Mouse (Mus musculus) embryonic fibroblast, embryonic 13.5 days (primary cell): Measurements from ENCODE around the gene Ccm2. TPM values are rescaled to one million over a fixed set of nuclear protein-coding genes. Genes with fewer than 3 reads are reported as not detected.

Source experiments
- H3K27ac ChIP-seq: 2 replicates; pipeline ENCODE4 v1.5.1; 2012; ENCODE audit warnings: low read length, control low read depth, inconsistent platforms; ENCODE audit not compliant: insufficient read depth
- H3K4me1 ChIP-seq: 2 replicates; pipeline ENCODE4 v1.6.1; 2011; ENCODE audit warnings: low read length; ENCODE audit not compliant: control insufficient read depth, insufficient read depth
- H3K4me3 ChIP-seq: 2 replicates; pipeline ENCODE4 v1.5.1; 2011; ENCODE audit warnings: mild to moderate bottlenecking, control low read depth, low read length; ENCODE audit not compliant: insufficient read depth
- CTCF ChIP-seq: IDR thresholded peaks from 2 replicates; pipeline ENCODE4 v1.5.1; 2011; ENCODE audit warnings: mild to moderate bottlenecking, control low read depth, low read length, moderate library complexity, borderline replicate concordance; ENCODE audit not compliant: insufficient read depth
- POLR2A ChIP-seq: IDR thresholded peaks from 2 replicates; pipeline ENCODE4 v1.6.1; 2011; ENCODE audit warnings: low read depth, mild to moderate bottlenecking, control low read depth, low read length, moderate library complexity
- polyA plus RNA-seq: library from polyadenylated mRNA; stranded (reverse); fragments of >200 nt; gene quantifications from 2 replicates; pipeline ENCODE4 v1.2.4, GENCODE M21; 2011; ENCODE audit warnings: low read depth; ENCODE audit not compliant: missing spikeins, insufficient read length

The Ccm2 gene
- polyA plus RNA-seq, 1 experiment, result 90.2 TPM

GRCm38 (mm10) chr11:6528186-6529006, 18.3 kb upstream of the Ccm2 start:
- Histone ChIP-seq H3K4me3 (peak overlapping the region; percentile 90), H3K27ac (peak overlapping the region; percentile 99), H3K4me1 (peaks cover 6% of the 10 kb centered on the region)
- TF ChIP-seq POLR2A (peak; percentile 98), CTCF (peak; percentile 51; the same call in 1 of the 2 replicates)

- no peak overlapping the region for H3K27ac ChIP-seq
- TF ChIP-seq CTCF (no peak), POLR2A (no peak)
- no peak overlapping the region for H3K4me3 ChIP-seq
- H3K4me1 ChIP-seq, result peaks cover 6% of the 10 kb centered on the region
These were observed 16.7 kb upstream of the Ccm2 start for GRCm38 (mm10) chr11:6529961-6530360.

- no peak overlapping the region for H3K27ac ChIP-seq
- no peak for TF ChIP-seq POLR2A
- no peak for TF ChIP-seq CTCF
- H3K4me3 ChIP-seq, result no peak overlapping the region
- H3K4me1 ChIP-seq, result peaks cover 6% of the 10 kb centered on the region
These were observed 15.9 kb upstream of the Ccm2 start for GRCm38 (mm10) chr11:6530746-6531145.

GRCm38 (mm10) chr11:6544683-6545082, 2.0 kb upstream of the Ccm2 start:
- H3K4me1 ChIP-seq, result no peaks in the 10 kb centered on the region; the same call in 1 of the 2 replicates
- no peak overlapping the region for H3K27ac ChIP-seq
- TF ChIP-seq CTCF, result no peak
- no peak for TF ChIP-seq POLR2A
- no peak overlapping the region for H3K4me3 ChIP-seq

- Histone ChIP-seq H3K27ac (no peak overlapping the region), H3K4me3 (no peak overlapping the region), H3K4me1 (no peaks in the 10 kb centered on the region; the same call in 1 of the 2 replicates)
- TF ChIP-seq CTCF, result no peak
- no peak for TF ChIP-seq POLR2A
These were observed 1.4 kb upstream of the Ccm2 start for GRCm38 (mm10) chr11:6545186-6545856.

GRCm38 (mm10) chr11:6545857-6546192, 862 bp upstream of the Ccm2 start:
- Histone ChIP-seq H3K4me3 (peak overlapping the region; percentile 12), H3K4me1 (no peaks in the 10 kb centered on the region; the same call in 1 of the 2 replicates), H3K27ac (peak overlapping the region; percentile 55)
- TF ChIP-seq CTCF (no peak), POLR2A (no peak)

GRCm38 (mm10) chr11:6547037-6547680, 472 bp downstream of the Ccm2 start:
- H3K4me1 ChIP-seq, result no peaks in the 10 kb centered on the region; the same call in 1 of the 2 replicates
- peak overlapping the region; percentile 85 for H3K4me3 ChIP-seq
- peak overlapping the region; percentile 84 for H3K27ac ChIP-seq
- TF ChIP-seq CTCF, result no peak
- peak; percentile 40 for TF ChIP-seq POLR2A

- Histone ChIP-seq H3K4me1 (no peaks in the 10 kb centered on the region; the same call in 1 of the 2 replicates), H3K4me3 (peak overlapping the region; percentile 85), H3K27ac (peak overlapping the region; percentile 84; the same call in 1 of the 2 replicates)
- no peak for TF ChIP-seq CTCF
- no peak for TF ChIP-seq POLR2A
These were observed 1.1 kb downstream of the Ccm2 start for GRCm38 (mm10) chr11:6547696-6548325.

- Histone ChIP-seq H3K27ac (no peak overlapping the region), H3K4me3 (no peak overlapping the region), H3K4me1 (no peaks in the 10 kb centered on the region; the same call in 1 of the 2 replicates)
- TF ChIP-seq POLR2A (no peak), CTCF (no peak)
These were observed 3.1 kb downstream of the Ccm2 start for GRCm38 (mm10) chr11:6549770-6550169.

GRCm38 (mm10) chr11:6550201-6550600, 3.5 kb downstream of the Ccm2 start:
- TF ChIP-seq CTCF (no peak), POLR2A (no peak)
- Histone ChIP-seq H3K4me3 (no peak overlapping the region), H3K4me1 (no peaks in the 10 kb centered on the region; the same call in 1 of the 2 replicates), H3K27ac (no peak overlapping the region)
